Mouse (Mus musculus) urinary bladder, postnatal 36 days (tissue): ENCODE results near the gene Rab11fip3.
A peak's percentile ranks its signal among the peaks of the same experiment; 100 is the strongest.

Experiments used
- DNase-seq, 2 experiments: peaks; one replicate each; pipeline ENCODE4 v3.0.0; 2022; ENCODE audit warnings: low spot score in 2 of 2, mixed read lengths in 1 of 2

The Rab11fip3 gene

GRCm38 (mm10) chr17:25956201-25956600 is 113.2 kb downstream of the Rab11fip3 start:
- DNase-seq: no peak

- DNase-seq: no peak
Measured at GRCm38 (mm10) chr17:25955736-25956135, 113.6 kb downstream of the Rab11fip3 start.

GRCm38 (mm10) chr17:25954671-25955070 is 114.7 kb downstream of the Rab11fip3 start:
- no peak for DNase-seq

- no peak for DNase-seq
Measured at GRCm38 (mm10) chr17:25953161-25953560, 116.2 kb downstream of the Rab11fip3 start.

GRCm38 (mm10) chr17:25951803-25952623 is 117.3 kb downstream of the Rab11fip3 start, which contains the start of gene A930017K11Rik:
Gene A930017K11Rik, minus strand, starts transcription at chr17:25952565.
- DNase-seq: no peak

- DNase-seq: no peak
Measured at GRCm38 (mm10) chr17:25951225-25951802, 118.0 kb downstream of the Rab11fip3 start.

- no peak for DNase-seq
Measured at GRCm38 (mm10) chr17:25950706-25951105, 118.6 kb downstream of the Rab11fip3 start.

GRCm38 (mm10) chr17:25949981-25950380 is 119.4 kb downstream of the Rab11fip3 start:
- DNase-seq: no peak

- no peak for DNase-seq
Measured at GRCm38 (mm10) chr17:25948051-25948450, 121.3 kb downstream of the Rab11fip3 start.

GRCm38 (mm10) chr17:25947576-25947975 is 121.8 kb downstream of the Rab11fip3 start:
- no peak for DNase-seq

- DNase-seq: no peak
Measured at GRCm38 (mm10) chr17:25946891-25947290, 122.5 kb downstream of the Rab11fip3 start.

- DNase-seq: no peak
Measured at GRCm38 (mm10) chr17:25946349-25946748, 123.0 kb downstream of the Rab11fip3 start.

GRCm38 (mm10) chr17:25945517-25946155 is 123.7 kb downstream of the Rab11fip3 start:
- no peak for DNase-seq

- DNase-seq: no peak
Measured at GRCm38 (mm10) chr17:25944366-25945163, 124.8 kb downstream of the Rab11fip3 start, which contains the start of the genes Pigq and Nhlrc4. Gene Pigq, minus strand, starts transcription at chr17:25944936. Gene Nhlrc4, minus strand, starts transcription at chr17:25944961.

GRCm38 (mm10) chr17:25943769-25944168 is 125.6 kb downstream of the Rab11fip3 start:
- no peak for DNase-seq

- no peak for DNase-seq
Measured at GRCm38 (mm10) chr17:25943221-25943620, 126.1 kb downstream of the Rab11fip3 start.

- DNase-seq: no peak
Measured at GRCm38 (mm10) chr17:25942597-25943151, 126.7 kb downstream of the Rab11fip3 start.

GRCm38 (mm10) chr17:25941511-25942241 is 127.7 kb downstream of the Rab11fip3 start:
- peak; percentile 72 to 75 for DNase-seq
